Mouse (Mus musculus): ENCODE measurements around the gene Syndig1l. TPM values are rescaled to one million over a fixed set of nuclear protein-coding genes. Genes with fewer than 3 reads are reported as not detected.

Syndig1l gene
- polyA plus RNA-seq, 1 experiment: 0.02 TPM

GRCm38 (mm10) chr12:84640654-84641053, 58.0 kb downstream of the Syndig1l start, which contains the start of gene Vrtn:
Vrtn (plus strand) TSS chr12:84641019.
- H3K27me3 ChIP-seq (ENCODE audit: control insufficient read depth): peaks cover 53% of the 10 kb centered on the region
- no peak for TF ChIP-seq GATA1 (IDR thresholded peaks at IDR 0.05; ENCODE audit: low read length)
- no peaks in the 10 kb centered on the region for H3K36me3 ChIP-seq (ENCODE audit: control insufficient read depth)
- H3K4me1 ChIP-seq (ENCODE audit: control insufficient read depth): no peaks in the 10 kb centered on the region
- no peak within 1 kb of the TSS for H3K4me3 ChIP-seq (replicated peaks)
- H3K9me3 ChIP-seq (ENCODE audit: control insufficient read depth, low read length): no peaks in the 10 kb centered on the region

GRCm38 (mm10) chr12:84640253-84640652, 58.4 kb downstream of the Syndig1l start:
- Histone ChIP-seq H3K27me3 (ENCODE audit: control insufficient read depth) (peaks cover 53% of the 10 kb centered on the region), H3K4me1 (ENCODE audit: control insufficient read depth) (no peaks in the 10 kb centered on the region), H3K9me3 (ENCODE audit: control insufficient read depth, low read length) (no peaks in the 10 kb centered on the region), H3K36me3 (ENCODE audit: control insufficient read depth) (no peaks in the 10 kb centered on the region), H3K4me3 (replicated peaks) (no peak overlapping the region)
- TF ChIP-seq GATA1 (IDR thresholded peaks at IDR 0.05; ENCODE audit: low read length) (no peak), TAL1 (IDR thresholded peaks at IDR 0.05; ENCODE audit: low read length) (no peak)

- Histone ChIP-seq H3K4me1 (ENCODE audit: control insufficient read depth) (no peaks in the 10 kb centered on the region), H3K4me3 (replicated peaks) (no peak overlapping the region), H3K9me3 (ENCODE audit: control insufficient read depth, low read length) (no peaks in the 10 kb centered on the region), H3K36me3 (ENCODE audit: control insufficient read depth) (no peaks in the 10 kb centered on the region), H3K27me3 (ENCODE audit: control insufficient read depth) (peaks cover 8% of the 10 kb centered on the region)
- no peak for TF ChIP-seq TAL1 (IDR thresholded peaks at IDR 0.05; ENCODE audit: low read length)
- no peak for TF ChIP-seq GATA1 (IDR thresholded peaks at IDR 0.05; ENCODE audit: low read length)
Observed at GRCm38 (mm10) chr12:84631867-84632266, 66.8 kb downstream of the Syndig1l start.

Other genes with a start within 250 kb of the Syndig1l start
- 0.02 TPM in 1 of 2 replicates, not detected in the other for gene Aldh6a1, start 247.8 kb downstream of the Syndig1l start, polyA plus RNA-seq (2012)
- 0.05 and 0.09 TPM in 2 replicates for gene Lin52, start 247.4 kb downstream of the Syndig1l start, polyA plus RNA-seq (2012)
- gene Vsx2, start 129.1 kb downstream of the Syndig1l start, polyA plus RNA-seq (2012): not detected in 2 replicates
- 0.03 TPM in 2 replicates for gene Abcd4, start 81.4 kb downstream of the Syndig1l start, polyA plus RNA-seq (2012)
- gene Vrtn, start 57.8 kb downstream of the Syndig1l start, polyA plus RNA-seq (2012): not detected in 2 replicates
- 5.0 TPM in 2 replicates for gene Npc2, start 74.3 kb upstream of the Syndig1l start, polyA plus RNA-seq (2012)
- 9.7 and 10.3 TPM in 2 replicates for gene Isca2, start 74.4 kb upstream of the Syndig1l start, polyA plus RNA-seq (2012)
- 0.23 TPM in 2 replicates for gene Ltbp2, start 177.7 kb upstream of the Syndig1l start, polyA plus RNA-seq (2012)